Mouse (Mus musculus): ENCODE data around the gene Erf. TPM values are rescaled to one million over a fixed set of nuclear protein-coding genes. Genes with fewer than 3 reads are reported as not detected.
A peak's percentile ranks its signal among the peaks of the same experiment; 100 is the strongest.

Gene Erf
- total RNA-seq, 2 experiments from 2014 or later: 38.1 to 39.5 TPM

- DNase-seq (ENCODE audit: low spot score in 2 of 2): peak in 1 of 2 experiments; percentile 51
Observed at GRCm38 (mm10) chr7:25281166-25281733, 30.7 kb upstream of the Erf start.

- peak; percentile 54 to 62 for DNase-seq (ENCODE audit: low spot score in 2 of 2)
Observed at GRCm38 (mm10) chr7:25279861-25280791, 29.6 kb upstream of the Erf start.

DNA sequence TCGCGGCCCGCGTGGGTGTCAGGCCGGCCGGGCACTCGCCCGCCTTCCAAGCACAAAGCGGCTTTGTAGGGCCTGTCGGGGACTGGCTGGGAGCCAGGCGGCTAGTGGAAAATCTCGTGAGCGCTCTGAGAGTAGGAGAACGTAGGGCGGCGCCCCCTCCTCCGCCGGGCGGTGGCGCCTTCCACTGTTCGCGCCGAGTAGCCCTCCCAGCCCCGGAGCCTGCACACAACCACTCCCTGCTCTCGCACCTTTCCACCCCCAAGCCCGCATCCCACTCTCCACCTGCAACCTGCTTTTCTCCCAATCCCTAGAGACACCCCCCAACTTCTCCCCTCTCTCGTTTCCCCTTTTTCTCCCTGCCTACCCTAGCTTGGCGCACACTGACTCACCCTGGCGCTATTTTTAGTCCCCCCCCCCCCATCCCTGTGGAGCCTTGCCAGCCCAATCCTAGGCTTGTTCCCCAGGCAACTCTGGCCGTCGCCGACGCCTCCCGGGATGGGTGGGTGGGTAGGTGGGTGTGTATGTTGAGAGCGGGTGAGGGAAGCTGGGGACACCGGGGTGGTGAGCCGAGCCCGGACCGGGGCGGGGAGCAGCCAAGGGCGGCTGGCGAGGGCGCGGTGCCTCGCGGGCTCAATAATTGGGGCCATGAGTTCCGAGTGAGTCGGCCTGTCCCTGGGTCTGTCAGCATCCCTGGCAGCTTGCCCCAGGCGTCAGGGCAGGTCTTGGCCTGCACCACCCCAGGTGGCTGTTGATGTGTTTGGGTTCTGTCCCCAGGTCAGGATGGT lies 28.7 kb upstream of the Erf start:
- DNase-seq (ENCODE audit: low spot score in 2 of 2): peak; percentile 93 to 95

- DNase-seq (ENCODE audit: low spot score in 2 of 2): peak; percentile 81 to 86
Observed at GRCm38 (mm10) chr7:25278341-25279075, 27.9 kb upstream of the Erf start.

GRCm38 (mm10) chr7:25277998-25278340 lies 27.4 kb upstream of the Erf start:
- DNase-seq (ENCODE audit: low spot score in 2 of 2): no peak

DNA sequence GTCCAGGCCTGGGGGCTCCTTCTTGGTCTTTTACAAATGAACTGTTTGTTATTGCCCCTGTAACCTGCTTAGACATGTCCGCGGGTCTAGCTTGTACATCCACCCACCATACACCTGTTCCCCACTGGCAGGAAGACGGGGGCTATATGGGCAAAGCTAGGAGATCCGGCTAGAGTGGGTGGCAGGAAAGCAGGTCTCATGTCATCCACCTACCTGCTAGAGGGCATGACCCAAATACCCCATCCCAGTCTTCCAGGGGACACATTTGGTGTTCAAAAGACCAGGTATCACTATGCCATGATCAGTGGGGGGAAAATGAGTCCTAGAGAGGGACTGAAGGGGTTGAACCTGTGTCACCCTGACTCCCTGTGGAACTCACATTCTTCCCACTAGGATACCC lies 26.8 kb upstream of the Erf start:
- no peak for DNase-seq (ENCODE audit: low spot score in 2 of 2)

DNA sequence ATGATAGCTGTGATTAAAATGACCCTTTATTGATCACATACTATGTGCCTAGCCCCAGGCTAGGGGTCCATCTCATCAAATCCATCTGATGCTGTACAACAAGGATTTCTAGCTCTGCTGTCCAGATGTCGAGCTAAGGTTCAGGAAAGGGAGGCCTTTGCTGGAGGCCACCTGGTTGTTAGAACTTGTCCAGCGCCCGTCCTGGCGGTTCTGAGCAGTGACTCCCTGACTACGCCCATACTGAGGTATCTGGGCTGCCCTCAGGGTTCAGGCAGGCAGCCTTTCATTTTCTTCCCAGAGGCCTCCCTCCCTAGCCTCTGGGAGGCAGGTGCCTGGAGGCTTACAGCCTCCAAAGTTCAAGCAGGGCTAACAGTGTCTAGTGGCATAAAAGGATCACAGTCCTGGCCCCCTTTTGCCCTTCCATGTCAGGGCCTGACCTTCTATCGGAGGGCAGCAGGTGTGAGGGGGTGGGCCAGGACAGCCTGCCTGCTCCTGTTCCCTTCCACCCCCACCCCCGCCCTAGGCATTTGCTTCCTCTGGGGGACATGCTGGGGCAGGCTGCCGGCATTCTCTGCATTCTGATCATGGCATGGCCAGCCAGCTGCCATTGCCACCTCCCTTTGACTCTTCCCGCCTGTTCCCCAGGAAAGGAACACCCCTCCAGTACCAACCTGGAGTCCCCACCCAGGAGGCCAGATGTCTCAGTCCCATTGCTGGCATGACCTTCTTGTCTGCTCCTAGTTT lies 25.2 kb upstream of the Erf start:
- DNase-seq (ENCODE audit: low spot score in 2 of 2): peak in 1 of 2 experiments; percentile 5

GRCm38 (mm10) chr7:25274996-25275395 lies 24.4 kb upstream of the Erf start:
- DNase-seq (ENCODE audit: low spot score in 2 of 2): no peak

GRCm38 (mm10) chr7:25274571-25274970 lies 24.0 kb upstream of the Erf start:
- DNase-seq (ENCODE audit: low spot score in 2 of 2): no peak

DNA sequence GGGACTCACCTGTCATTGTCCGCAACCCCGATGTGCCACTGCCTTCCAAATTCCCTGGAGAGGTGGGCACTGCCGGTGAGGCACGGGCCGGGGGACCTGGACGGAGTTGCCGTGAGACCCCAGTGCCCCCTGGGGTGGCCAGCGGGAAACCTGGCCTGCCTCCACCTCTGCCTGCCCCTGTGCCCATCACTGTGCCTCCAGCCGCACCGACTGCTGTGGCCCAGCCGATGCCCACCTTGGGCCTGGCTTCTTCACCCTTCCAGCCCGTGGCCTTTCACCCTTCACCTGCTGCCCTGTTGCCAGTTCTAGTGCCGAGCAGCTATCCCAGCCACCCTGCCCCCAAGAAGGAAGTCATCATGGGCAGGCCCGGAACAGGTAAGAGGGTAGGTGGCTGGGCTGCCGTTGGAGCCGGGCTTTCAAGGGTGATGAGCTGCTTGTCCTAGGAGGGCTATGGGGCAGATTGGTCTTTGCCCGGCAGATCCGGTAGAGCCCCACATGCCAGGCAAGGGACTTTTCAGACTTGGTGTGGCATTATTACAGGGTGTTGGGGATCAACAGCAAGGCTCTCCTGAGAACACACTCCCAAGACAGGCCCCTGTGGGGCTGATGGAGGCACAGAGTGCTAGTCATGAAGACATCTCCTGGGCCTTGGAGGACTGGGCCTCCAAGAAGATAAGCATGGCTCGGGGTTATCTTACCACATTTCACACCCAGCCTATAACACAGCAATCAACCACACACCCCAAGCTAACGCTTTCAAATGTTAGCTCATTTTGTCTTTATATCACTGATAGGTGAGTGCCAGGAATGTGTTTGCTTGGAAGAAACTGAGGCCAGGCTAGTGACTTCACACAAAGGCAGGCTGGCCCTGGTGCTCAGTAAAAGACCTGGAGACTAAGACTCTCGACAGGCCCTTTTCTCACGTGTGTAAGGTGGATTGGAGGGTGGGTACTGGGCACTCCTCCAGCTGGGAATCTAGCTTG lies 23.0 kb upstream of the Erf start:
- DNase-seq (ENCODE audit: low spot score in 2 of 2): peak in 1 of 2 experiments; percentile 10

GRCm38 (mm10) chr7:25272445-25273258 lies 22.1 kb upstream of the Erf start:
- no peak for DNase-seq (ENCODE audit: low spot score in 2 of 2)

DNA sequence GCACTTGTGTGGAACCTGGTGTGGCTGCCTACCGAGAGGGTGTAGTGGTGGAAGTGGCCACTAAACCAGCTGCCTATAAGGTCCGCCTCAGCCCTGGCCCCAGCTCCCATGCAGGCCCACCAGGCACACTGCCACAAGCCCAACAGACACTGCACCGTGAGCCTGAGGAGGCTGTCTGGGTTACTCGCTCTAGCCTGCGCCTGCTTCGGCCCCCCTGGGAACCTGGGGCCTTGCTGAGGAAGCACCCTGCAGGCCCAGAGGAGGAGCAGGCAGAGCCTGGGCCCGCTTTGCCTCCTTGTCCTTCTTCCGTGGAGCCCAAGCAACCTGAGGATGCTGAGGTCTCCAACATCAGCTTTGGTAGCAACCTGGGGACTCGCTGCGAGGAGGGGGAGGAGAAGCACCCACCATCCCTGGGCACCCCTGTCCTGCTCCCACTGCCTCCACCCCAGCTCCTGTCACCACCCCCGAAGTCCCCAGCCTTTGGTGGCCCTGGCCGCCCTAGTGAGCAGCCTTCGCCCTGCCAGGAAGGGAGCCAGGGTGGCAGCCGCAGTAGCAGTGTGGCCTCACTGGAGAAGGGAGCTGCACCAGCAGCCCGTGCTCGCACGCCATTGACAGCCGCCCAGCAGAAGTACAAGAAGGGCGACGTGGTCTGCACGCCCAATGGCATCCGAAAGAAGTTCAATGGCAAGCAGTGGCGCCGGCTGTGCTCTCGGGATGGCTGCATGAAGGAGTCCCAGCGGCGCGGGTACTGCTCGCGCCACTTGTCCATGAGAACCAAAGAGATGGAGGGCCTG lies 21.3 kb upstream of the Erf start:
- no peak for DNase-seq (ENCODE audit: low spot score in 2 of 2)

DNA sequence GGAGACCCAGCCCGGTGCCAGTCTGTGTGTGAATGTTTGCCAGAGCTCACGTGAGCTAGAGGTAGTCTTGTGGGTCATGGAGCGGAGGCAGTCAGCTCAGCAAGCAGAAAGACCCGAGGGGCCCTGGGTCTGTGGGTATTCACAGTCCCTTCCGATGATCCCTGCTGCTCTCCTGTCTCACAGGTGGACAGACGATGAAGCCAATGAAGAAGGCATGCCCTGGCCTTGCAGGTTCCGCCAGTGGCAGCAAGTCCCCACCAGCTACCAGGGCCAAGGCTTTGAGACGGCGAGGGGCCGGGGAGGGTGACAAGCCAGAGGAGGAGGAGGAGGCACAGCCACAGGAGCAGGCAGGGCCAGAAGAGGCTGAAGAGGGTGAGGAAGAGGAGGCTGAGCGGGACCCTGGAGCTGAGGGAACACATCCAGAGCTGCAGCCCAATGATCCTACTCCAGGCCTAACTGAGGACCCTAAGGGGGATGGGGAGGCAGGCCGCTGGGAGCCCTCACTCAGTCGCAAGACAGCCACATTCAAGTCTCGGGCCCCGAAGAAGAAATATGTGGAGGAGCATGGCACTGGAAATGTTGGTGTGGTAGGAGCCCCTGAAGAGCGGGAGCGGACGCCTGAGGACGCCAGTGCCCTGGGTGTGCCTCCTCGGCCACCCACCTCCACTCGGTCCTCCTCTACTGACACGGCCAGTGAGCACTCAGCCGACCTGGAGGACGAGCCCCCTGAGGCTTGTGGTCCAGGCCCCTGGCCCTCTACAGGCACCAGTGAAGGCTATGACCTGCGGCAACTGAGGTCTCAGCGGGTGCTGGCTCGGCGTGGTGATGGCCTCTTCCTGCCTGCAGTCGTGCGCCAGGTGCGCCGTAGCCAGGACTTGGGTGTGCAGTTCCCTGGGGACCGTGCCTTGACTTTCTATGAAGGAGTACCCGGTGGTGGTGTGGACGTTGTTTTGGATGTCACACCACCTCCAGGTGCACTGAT lies 20.4 kb upstream of the Erf start:
- DNase-seq (ENCODE audit: low spot score in 2 of 2): peak in 1 of 2 experiments; percentile 11

DNA sequence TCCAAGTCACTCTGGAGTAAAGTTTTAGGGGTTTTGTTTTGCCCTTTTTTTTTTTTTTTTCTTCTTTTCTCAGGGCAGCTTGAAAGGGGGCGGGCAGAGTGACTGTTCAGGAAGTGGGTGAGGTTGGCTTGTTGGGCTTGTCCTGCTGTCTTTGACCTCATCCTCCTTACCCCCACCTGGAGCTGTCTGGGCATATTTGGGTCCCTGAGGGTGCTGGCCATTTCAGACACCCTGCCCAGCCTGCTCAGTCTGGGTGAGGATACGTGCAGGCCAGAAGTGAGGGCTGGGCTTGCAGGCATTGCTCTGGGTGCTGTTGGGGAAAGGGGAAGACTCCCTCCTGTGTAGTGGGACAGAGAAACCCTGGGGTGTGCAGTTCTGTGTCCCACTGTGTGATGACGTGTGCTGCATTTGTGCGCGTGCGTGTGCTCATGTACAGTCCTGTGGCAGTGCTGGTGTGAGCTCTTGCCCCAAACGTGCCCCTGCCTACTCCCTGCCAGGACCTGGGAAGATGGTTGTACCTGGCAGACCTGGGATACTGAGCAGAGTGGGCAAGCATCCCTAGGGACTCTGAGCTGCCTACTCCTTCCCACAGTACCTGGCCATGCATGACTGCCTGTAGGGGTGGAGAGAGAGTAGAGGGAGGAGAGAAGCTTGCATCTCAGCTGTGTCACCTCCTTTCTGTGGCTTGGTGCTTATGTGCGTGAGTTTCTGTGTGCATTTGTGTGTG lies 19.1 kb upstream of the Erf start:
- DNase-seq (ENCODE audit: low spot score in 2 of 2): peak; percentile 9 to 12

DNA sequence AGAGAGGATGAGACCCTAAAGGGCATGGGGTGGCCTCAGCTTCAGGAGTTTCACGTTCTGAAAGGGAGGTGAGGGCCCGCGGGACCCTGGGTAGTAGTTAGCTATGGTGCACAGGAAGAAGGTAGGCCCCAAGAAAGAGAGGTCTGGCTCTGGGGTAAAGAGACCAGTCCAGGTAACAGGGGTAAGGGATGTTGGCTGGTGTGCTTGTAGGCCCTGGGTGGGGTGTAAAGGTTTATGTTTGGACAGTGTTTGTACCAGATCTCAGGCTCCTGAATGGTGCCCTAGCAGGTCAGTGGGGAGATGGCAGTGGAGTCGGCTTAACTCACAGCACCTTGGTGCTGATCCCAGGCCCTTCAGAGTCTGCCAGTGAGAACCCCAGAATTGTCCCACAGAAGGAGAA lies 18.5 kb upstream of the Erf start:
- no peak for DNase-seq (ENCODE audit: low spot score in 2 of 2)

DNA sequence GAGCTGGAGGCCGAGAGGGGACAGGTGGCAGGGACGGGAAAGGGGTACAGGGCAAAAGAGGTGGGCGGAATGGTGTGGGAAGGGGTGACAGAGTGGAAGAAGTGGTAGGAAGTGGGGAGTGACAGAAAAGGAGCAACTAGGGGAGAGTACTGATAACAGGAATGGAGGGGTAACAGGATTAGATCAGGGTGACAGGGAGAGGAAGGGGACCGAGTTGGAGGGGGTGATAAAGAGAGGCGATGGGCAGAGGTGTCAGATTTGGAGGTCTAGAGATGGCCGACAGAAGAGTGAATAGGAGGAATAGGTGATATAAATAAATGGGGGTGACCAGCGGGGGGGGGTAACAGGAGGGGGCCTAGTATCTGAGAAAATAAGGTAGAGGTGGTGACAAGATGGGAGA lies 18.0 kb upstream of the Erf start:
- no peak for DNase-seq (ENCODE audit: low spot score in 2 of 2)
